Mouse (Mus musculus): ENCODE data around the gene 2510009E07Rik.

Gene 2510009E07Rik

GRCm38 (mm10) chr16:21631815-21632222 is 62.6 kb downstream of the 2510009E07Rik start:
- no peak for DNase-seq

- no peak for DNase-seq
These were observed 63.9 kb downstream of the 2510009E07Rik start for GRCm38 (mm10) chr16:21630614-21631013.

- DNase-seq = peak; percentile 61
These were observed 66.3 kb downstream of the 2510009E07Rik start for GRCm38 (mm10) chr16:21628061-21628591.

- DNase-seq = no peak
These were observed 67.2 kb downstream of the 2510009E07Rik start for GRCm38 (mm10) chr16:21627248-21627647.

GRCm38 (mm10) chr16:21625784-21626634 is 68.5 kb downstream of the 2510009E07Rik start:
- no peak for DNase-seq

- DNase-seq = no peak
These were observed 73.8 kb downstream of the 2510009E07Rik start for GRCm38 (mm10) chr16:21620630-21621029.

GRCm38 (mm10) chr16:21615802-21616201 is 78.7 kb downstream of the 2510009E07Rik start:
- no peak for DNase-seq

GRCm38 (mm10) chr16:21610473-21610872 is 84.0 kb downstream of the 2510009E07Rik start:
- DNase-seq = no peak

- DNase-seq = no peak
These were observed 86.1 kb downstream of the 2510009E07Rik start for GRCm38 (mm10) chr16:21608176-21608865.

- DNase-seq = no peak
These were observed 86.8 kb downstream of the 2510009E07Rik start for GRCm38 (mm10) chr16:21607651-21608040.

- DNase-seq = no peak
These were observed 87.3 kb downstream of the 2510009E07Rik start for GRCm38 (mm10) chr16:21607021-21607650.

- no peak for DNase-seq
These were observed 88.0 kb downstream of the 2510009E07Rik start for GRCm38 (mm10) chr16:21606249-21607020.

- DNase-seq = no peak
These were observed 90.1 kb downstream of the 2510009E07Rik start for GRCm38 (mm10) chr16:21604354-21604753.
